Mouse (Mus musculus) limb, embryonic 12.5 days (tissue): ENCODE data around the gene Tmem150b. TPM values are rescaled to one million over a fixed set of nuclear protein-coding genes. Genes with fewer than 3 reads are reported as not detected.

ENCODE experiments used
- ATAC-seq: fragments of 200-750 bp; cut with Nextera tagmentation; 2 replicates; pipeline ENCODE4 v1.8.0; 2017; ENCODE audit warnings: low read depth, moderate TSS enrichment; ENCODE audit not compliant: insufficient number of reproducible peaks, insufficient read depth, low FRiP score, low TSS enrichment
- H3K27ac ChIP-seq: fragments of 300-500 bp; sonication (generic); 2 replicates; pipeline ENCODE4 v1.5.1; 2016; ENCODE audit warnings: mild to moderate bottlenecking, moderate library complexity
- H3K27me3 ChIP-seq: fragments of 300-500 bp; sonication (generic); 2 replicates; pipeline ENCODE4 v1.6.1; 2016; ENCODE audit warnings: mild to moderate bottlenecking, moderate library complexity
- H3K36me3 ChIP-seq: fragments of 300-500 bp; sonication (generic); 2 replicates; pipeline ENCODE4 v1.6.1; 2016; ENCODE audit warnings: mild to moderate bottlenecking, moderate library complexity
- H3K4me1 ChIP-seq: fragments of 300-500 bp; sonication (generic); replicated peaks from 2 replicates; pipeline ENCODE4 v1.6.1; 2016
- H3K4me2 ChIP-seq: fragments of 300-500 bp; sonication (generic); 2 replicates; pipeline ENCODE4 v1.6.1; 2016; ENCODE audit warnings: mild to moderate bottlenecking, moderate library complexity
- H3K4me3 ChIP-seq: fragments of 300-500 bp; sonication (generic); replicated peaks from 2 replicates; pipeline ENCODE4 v1.5.1; 2016; ENCODE audit warnings: mild to moderate bottlenecking
- H3K9ac ChIP-seq: fragments of 300-500 bp; sonication (generic); replicated peaks from 2 replicates; pipeline ENCODE4 v1.6.1; 2016; ENCODE audit warnings: mild to moderate bottlenecking, moderate library complexity
- H3K9me3 ChIP-seq: fragments of 300-500 bp; sonication (generic); 2 replicates; pipeline ENCODE4 v1.6.1; 2016; ENCODE audit warnings: mild to moderate bottlenecking, moderate library complexity
- WGBS: fragments of 180-500 bp; shearing (Covaris S2); methylation state at CpG from one replicate; pipeline ENCODE4 v1.1.7; 2016; 5-methylcytosine and 5-hydroxymethylcytosine counted together
- polyA plus RNA-seq: library from polyadenylated mRNA; unstranded; fragments of >200 nt; fragmentation: Nextera tagmentation; extraction: Ambion mirVana; gene quantifications from 2 replicates; pipeline ENCODE4 v1.2.1, GENCODE M21; 2016

Tmem150b gene
- polyA plus RNA-seq, 1 experiment from 2014 or later: 0.13 TPM

DNA sequence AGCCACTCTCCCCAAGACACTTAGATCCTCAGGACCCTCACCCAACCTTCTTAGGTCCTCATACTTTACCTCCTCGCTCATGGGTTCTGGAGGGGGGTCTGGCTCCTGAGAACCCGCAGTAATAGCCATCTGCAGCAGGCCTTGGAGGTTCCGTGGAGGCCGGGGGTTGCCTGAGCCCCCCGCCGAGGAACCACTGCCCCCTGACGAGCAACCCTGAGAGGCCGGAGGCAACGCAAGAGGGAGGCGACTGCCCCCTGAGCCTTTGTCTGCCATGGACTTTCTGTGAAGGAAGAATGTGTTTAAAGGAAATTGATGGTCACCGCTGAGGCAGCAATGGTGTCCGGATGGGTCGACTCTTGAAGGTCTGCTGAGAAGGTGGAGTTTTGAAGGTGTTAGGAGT, 40.8 kb downstream of the Tmem150b start:
- Histone ChIP-seq H3K9ac (peak overlapping the region; percentile 62), H3K27ac (peak overlapping the region; percentile 73; the same call in 1 of the 2 replicates), H3K36me3 (peaks cover 31% of the 10 kb centered on the region), H3K4me2 (peak overlapping the region; percentile 96), H3K27me3 (no peaks in the 10 kb centered on the region), H3K4me1 (peaks cover 7% of the 10 kb centered on the region), H3K4me3 (peak overlapping the region; percentile 73), H3K9me3 (no peaks in the 10 kb centered on the region)
- 3% methylated on average over 13 of the region's 13 CpGs for WGBS
- no peak for ATAC-seq

DNA sequence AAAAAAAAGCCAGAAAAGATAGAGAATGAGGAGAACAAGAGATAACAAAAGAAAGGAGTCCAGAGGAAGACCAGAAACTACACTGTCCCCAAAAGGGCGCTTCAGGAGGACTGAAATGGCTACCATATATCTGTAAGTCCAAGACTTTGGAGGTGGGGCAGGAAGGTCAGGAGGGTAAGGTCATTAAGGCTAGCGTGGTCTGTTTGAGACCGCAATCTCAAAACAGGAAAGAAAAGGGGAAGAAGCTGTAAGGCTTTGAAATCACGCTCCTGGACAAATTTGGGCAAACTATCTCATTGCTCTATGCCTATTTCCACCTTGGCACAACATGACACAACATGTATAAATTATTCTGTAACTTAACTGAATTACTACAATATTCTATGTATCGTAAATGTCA, 41.7 kb downstream of the Tmem150b start:
- ATAC-seq: no peak
- Histone ChIP-seq H3K36me3 (peaks cover 35% of the 10 kb centered on the region), H3K4me3 (no peak overlapping the region), H3K4me1 (peaks cover 7% of the 10 kb centered on the region), H3K27ac (no peak overlapping the region), H3K27me3 (no peaks in the 10 kb centered on the region), H3K9ac (no peak overlapping the region), H3K4me2 (no peak overlapping the region), H3K9me3 (no peaks in the 10 kb centered on the region)
- 84% methylated on average over 5 of the region's 5 CpGs for WGBS

DNA sequence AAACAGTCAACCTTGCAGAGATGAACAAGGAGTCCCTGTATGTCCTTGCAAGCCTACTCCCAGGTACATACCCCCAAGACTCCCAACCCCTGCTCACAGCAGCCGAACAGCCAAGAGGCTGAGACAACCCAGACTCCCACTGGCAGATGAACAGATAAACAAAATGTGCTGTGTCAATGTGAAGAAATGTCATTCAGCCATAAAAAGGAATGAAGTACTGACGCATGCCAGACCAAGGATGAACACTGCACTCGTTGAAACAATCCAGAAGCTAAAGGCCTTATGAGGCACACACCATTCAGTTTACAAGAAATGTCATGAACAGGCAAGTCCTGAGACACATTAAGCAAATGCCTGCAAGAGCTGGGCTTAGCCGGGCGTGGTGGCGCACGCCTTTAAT, 49.8 kb downstream of the Tmem150b start:
- Histone ChIP-seq H3K36me3 (peaks cover 76% of the 10 kb centered on the region), H3K9ac (no peak overlapping the region), H3K27ac (no peak overlapping the region), H3K27me3 (no peaks in the 10 kb centered on the region), H3K9me3 (no peaks in the 10 kb centered on the region), H3K4me1 (no peaks in the 10 kb centered on the region), H3K4me3 (no peak overlapping the region), H3K4me2 (no peak overlapping the region)
- ATAC-seq: no peak
- 87% methylated on average over 7 of the region's 7 CpGs for WGBS

DNA sequence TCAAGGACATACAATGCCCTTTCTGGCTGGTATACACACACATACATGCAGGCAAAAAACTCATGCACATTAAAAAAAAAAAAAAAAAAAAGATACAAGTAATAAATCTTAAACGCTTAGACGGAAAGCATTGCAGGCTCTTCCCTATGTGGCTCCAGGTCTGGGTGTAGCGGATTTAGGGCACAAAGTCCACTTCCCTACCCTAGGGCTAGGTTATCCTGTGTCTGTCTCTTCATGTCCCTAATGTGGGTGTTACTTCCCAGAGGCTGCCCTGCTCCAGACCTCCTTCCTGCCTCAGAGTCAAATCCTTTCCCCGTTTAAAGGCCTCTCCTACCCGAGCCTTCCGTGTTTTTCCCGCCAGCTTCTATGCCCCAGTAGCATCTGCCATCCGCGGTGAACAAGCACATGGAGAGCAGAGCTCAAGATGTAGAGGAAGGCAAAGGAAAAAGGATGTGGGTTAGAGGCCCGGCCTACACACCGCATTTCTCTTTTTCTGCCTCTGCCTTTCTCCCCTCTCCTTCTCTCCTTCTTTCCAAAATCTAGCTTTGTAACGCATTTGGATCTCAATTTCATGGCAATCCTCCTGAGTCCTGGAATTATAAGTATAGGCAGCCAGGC, 50.8 kb downstream of the Tmem150b start:
- Histone ChIP-seq H3K36me3 (peaks cover 76% of the 10 kb centered on the region), H3K9me3 (no peaks in the 10 kb centered on the region), H3K4me2 (no peak overlapping the region), H3K27ac (no peak overlapping the region), H3K9ac (no peak overlapping the region), H3K27me3 (no peaks in the 10 kb centered on the region), H3K4me3 (no peak overlapping the region), H3K4me1 (no peaks in the 10 kb centered on the region)
- no peak for ATAC-seq
- 89% methylated on average over 12 of the region's 12 CpGs for WGBS

DNA sequence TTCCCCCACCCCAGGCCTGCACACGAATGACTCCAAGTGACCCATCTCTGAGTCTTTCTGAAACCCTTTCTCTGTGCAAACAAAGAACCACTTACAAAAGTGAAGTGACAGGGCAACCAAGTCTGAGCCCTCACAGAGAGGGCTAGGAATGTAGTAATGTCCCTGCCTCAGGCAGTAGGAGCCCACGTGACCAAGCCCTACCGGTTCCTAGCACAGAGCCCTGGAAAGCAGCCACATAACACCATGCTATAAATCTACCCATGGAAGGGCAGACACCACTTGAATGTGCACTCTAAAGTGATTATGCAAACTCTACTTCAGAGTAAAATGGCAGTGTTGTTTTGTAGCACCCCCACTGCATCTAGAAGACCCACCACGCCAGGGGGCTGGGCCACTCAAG, 53.1 kb downstream of the Tmem150b start:
- H3K4me1 ChIP-seq: no peaks in the 10 kb centered on the region
- ATAC-seq: no peak; the same call in 1 of the 2 replicates
- no peak overlapping the region for H3K9ac ChIP-seq
- no peak overlapping the region for H3K4me3 ChIP-seq
- H3K27ac ChIP-seq: 0 out of 2 replicates have a peak overlapping the region, but pooled peaks have one; percentile 37
- no peak overlapping the region for H3K4me2 ChIP-seq
- WGBS: 59% methylated on average over 4 of the region's 4 CpGs
- no peaks in the 10 kb centered on the region for H3K9me3 ChIP-seq
- no peaks in the 10 kb centered on the region for H3K27me3 ChIP-seq
- peaks cover 83% of the 10 kb centered on the region for H3K36me3 ChIP-seq

DNA sequence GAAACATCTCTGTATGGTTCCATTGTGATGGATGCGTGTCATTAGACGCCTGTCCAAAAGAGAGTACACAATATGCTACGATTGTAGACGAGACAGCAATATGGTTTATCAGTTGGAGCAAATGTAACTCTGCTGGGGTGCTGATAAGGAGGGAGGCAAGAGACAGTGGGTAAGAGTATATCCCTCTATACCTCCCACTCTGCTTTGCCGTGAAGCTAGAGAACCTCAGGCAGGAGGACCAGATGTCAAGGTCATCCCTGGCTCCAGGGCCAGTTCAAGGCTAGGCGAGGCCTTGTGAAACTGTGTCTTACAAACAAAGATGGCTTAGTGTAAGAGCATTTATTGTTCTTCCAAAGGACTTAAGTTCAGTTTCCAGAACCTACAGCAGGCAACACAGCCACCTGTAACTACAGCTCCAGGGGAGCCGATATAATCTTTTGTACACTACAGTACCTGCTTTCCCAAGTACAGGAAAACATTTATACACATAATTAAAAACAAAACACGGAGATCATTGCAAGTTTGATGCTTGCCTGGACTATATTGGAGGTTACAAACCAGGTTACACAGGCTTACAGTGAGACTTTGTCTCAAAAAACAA, 54.3 kb downstream of the Tmem150b start:
- ATAC-seq: no peak
- no peak overlapping the region for H3K4me2 ChIP-seq

DNA sequence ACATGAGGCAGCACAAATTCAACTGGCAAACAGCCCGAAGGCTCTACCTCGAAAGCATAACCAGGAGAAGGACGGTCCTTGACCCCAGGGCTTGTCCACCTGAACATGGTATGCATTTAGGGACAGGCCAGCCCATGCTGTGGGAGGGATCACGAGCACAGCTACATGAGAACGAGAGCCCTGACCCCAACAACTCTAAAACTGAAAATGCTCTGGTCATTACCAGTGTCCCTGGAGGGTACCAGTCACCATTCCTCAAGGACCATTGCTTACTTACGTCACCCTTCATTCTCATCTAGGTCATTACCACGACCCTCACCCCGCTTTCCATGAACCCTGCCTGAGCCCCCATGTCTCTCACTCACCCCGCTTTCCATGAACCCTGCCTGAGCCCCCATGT, 55.9 kb downstream of the Tmem150b start:
- WGBS: 96% methylated on average over 9 of the region's 9 CpGs
- Histone ChIP-seq H3K27me3 (no peaks in the 10 kb centered on the region), H3K9ac (no peak overlapping the region), H3K9me3 (no peaks in the 10 kb centered on the region), H3K4me1 (no peaks in the 10 kb centered on the region), H3K4me3 (no peak overlapping the region), H3K4me2 (no peak overlapping the region), H3K27ac (no peak overlapping the region), H3K36me3 (peaks cover 73% of the 10 kb centered on the region)
- ATAC-seq: no peak

More for the DNA sequence above, 54.3 kb downstream of the Tmem150b start:
- Histone ChIP-seq H3K9ac (no peak overlapping the region), H3K36me3 (peaks cover 82% of the 10 kb centered on the region), H3K9me3 (no peaks in the 10 kb centered on the region), H3K27ac (no peak overlapping the region), H3K27me3 (no peaks in the 10 kb centered on the region), H3K4me3 (no peak overlapping the region), H3K4me1 (no peaks in the 10 kb centered on the region)
- 88% methylated on average over 8 of the region's 8 CpGs for WGBS

DNA sequence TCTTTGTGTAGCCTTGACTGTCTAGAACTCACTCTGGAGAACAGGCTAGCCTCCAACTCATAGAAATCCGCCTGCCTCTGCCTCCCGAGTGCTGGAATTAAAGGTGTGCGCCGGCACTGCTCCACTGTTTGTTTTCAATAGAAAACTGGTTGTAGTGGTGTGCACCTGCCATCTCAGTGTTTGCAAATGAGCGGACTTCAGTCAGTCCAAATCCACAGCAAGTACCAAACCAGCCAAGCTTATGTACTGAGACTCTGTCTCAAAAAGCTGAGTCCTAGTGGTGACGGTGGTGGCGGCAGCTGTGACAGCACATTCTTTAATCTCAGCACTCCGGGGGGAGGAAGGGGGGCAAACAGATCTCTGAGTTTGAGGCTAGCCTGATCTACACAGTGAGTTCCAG, 56.5 kb downstream of the Tmem150b start:
- H3K4me2 ChIP-seq: no peak overlapping the region
- peaks cover 73% of the 10 kb centered on the region for H3K36me3 ChIP-seq
- H3K9me3 ChIP-seq: no peaks in the 10 kb centered on the region
- WGBS: 97% methylated on average over 8 of the region's 8 CpGs
- ATAC-seq: no peak
- no peaks in the 10 kb centered on the region for H3K4me1 ChIP-seq
- no peak overlapping the region for H3K9ac ChIP-seq
- no peak overlapping the region for H3K4me3 ChIP-seq
- H3K27ac ChIP-seq: no peak overlapping the region
- H3K27me3 ChIP-seq: no peaks in the 10 kb centered on the region

DNA sequence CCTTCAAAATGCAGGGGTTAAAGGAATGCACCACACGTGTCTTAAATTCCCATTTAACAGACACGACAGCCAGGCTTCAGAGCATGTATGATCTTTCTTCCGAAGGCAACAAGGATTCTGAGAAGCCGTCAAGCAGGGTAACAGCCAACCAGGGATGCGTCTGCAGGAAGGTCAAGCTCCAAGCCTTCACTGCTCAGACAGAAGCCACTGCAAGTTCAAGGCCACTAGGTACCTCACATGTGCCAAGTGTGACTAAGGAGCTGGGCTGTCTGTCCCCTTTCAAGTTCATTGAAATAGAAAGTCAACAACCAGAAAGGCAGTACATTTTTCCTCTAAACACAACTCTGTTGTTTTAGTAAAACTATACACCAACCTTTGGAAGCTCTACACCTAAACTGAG, 58.2 kb downstream of the Tmem150b start:
- Histone ChIP-seq H3K4me1 (no peaks in the 10 kb centered on the region), H3K36me3 (peaks cover 74% of the 10 kb centered on the region), H3K27me3 (no peaks in the 10 kb centered on the region), H3K4me2 (no peak overlapping the region), H3K9ac (no peak overlapping the region), H3K27ac (no peak overlapping the region), H3K4me3 (no peak overlapping the region), H3K9me3 (no peaks in the 10 kb centered on the region)
- WGBS: 92% methylated on average over 5 of the region's 5 CpGs
- ATAC-seq: no peak

DNA sequence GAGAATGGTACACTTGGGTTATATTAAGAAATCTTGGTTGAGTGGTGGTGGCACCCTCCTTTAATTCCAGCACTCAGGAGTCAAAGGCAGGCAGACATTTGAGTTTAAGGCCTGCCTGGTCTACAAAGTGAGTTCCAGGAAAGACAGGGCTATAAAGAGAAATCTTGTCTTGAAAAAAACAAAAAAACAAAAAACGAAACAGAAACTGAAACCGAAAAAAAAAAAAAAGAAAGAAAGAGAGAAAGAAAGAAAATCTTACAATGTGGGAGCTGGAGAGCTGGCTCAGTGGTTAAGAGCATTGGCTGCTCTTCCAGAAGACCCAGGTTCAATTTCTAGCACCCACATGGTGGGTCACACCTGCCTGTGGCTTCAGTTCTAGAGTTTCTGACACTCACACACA, 61.3 kb downstream of the Tmem150b start:
- Histone ChIP-seq H3K4me1 (peaks cover 13% of the 10 kb centered on the region), H3K36me3 (peaks cover 46% of the 10 kb centered on the region), H3K27me3 (no peaks in the 10 kb centered on the region), H3K9ac (no peak overlapping the region), H3K4me3 (no peak overlapping the region), H3K9me3 (no peaks in the 10 kb centered on the region), H3K4me2 (no peak overlapping the region), H3K27ac (no peak overlapping the region)
- 75% methylated on average over 2 of the region's 2 CpGs for WGBS
- ATAC-seq: no peak

DNA sequence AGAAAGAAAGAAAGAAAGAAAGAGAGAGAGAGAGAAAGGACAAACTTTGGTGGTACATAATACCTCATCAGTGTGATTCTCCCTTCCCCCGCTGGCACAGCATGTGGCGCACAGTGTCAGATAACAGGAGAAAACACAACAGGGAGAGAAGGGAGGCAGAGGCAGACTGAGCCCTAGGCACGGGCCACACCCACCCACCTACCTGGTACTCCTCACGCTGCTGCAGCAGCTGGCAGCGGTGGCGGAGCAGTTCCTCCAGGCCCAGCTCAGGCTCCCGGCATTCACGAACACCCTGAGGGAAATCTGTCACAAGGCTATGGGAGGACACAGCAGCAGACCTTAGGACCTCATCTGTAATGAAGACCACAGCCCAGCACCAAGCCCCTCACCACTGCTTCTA, 61.9 kb downstream of the Tmem150b start:
- 68% methylated on average over 7 of the region's 8 CpGs for WGBS

More for the DNA sequence above, 61.9 kb downstream of the Tmem150b start:
- H3K27me3 ChIP-seq: no peaks in the 10 kb centered on the region
- no peak overlapping the region for H3K27ac ChIP-seq
- ATAC-seq: no peak
- H3K4me2 ChIP-seq: no peak overlapping the region
- H3K9me3 ChIP-seq: no peaks in the 10 kb centered on the region
- H3K4me3 ChIP-seq: no peak overlapping the region
- peaks cover 13% of the 10 kb centered on the region for H3K4me1 ChIP-seq
- H3K36me3 ChIP-seq: peaks cover 40% of the 10 kb centered on the region
- no peak overlapping the region for H3K9ac ChIP-seq
